Mouse (Mus musculus) G1E (cell line): ENCODE results near the gene Slc35a3. TPM values are rescaled to one million over a fixed set of nuclear protein-coding genes. Genes with fewer than 3 reads are reported as not detected.
"Not testable (repeated sequence)": the region's sequence is repeated elsewhere in the genome, so short reads cannot be mapped to it uniquely, and the experiment has no call there.

Source experiments
- ATAC-seq: 2 replicates; pipeline ENCODE4 v1.8.0; 2016; ENCODE audit warnings: mild to moderate bottlenecking; ENCODE audit not compliant: insufficient number of reproducible peaks, poor library complexity, low FRiP score, severe bottlenecking; ENCODE audit errors: extremely low read depth
- DNase-seq: peaks from one replicate; pipeline ENCODE4 v3.0.0; 2012; ENCODE audit warnings: low spot score
- H3K27me3 ChIP-seq: 2 replicates; pipeline ENCODE4 v1.6.1; 2012; ENCODE audit warnings: mild to moderate bottlenecking, low read length, inconsistent platforms; ENCODE audit not compliant: insufficient read depth
- H3K36me3 ChIP-seq: replicated peaks from 2 replicates; pipeline ENCODE3; 2012; ENCODE audit warnings: mild to moderate bottlenecking, inconsistent platforms
- H3K4me1 ChIP-seq: 2 replicates; pipeline ENCODE4 v1.6.1; 2012; ENCODE audit warnings: low read depth, low read length, inconsistent platforms, mixed read lengths; ENCODE audit not compliant: insufficient read depth
- H3K4me3 ChIP-seq: 2 replicates; pipeline ENCODE4 v1.5.1; 2012; ENCODE audit warnings: low read depth, mild to moderate bottlenecking, inconsistent platforms, low read length, moderate library complexity, mixed read lengths
- H3K9me3 ChIP-seq: replicated peaks from 2 replicates; pipeline ENCODE4 v1.6.1; 2012; ENCODE audit warnings: inconsistent platforms
- CTCF ChIP-seq: IDR thresholded peaks from 2 replicates; pipeline ENCODE4 v1.5.1; 2012; ENCODE audit warnings: low read depth, low read length, inconsistent platforms, mixed read lengths
- GATA1 ChIP-seq: IDR thresholded peaks from 2 replicates; pipeline ENCODE4 v1.6.1; 2012; ENCODE audit warnings: borderline replicate concordance, low read length, inconsistent platforms, mixed read lengths
- GATA2 ChIP-seq: IDR thresholded peaks from 2 replicates; pipeline ENCODE4 v1.6.1; 2012; ENCODE audit warnings: low read depth, low read length, inconsistent platforms, borderline replicate concordance
- POLR2AphosphoS5 ChIP-seq: IDR thresholded peaks from 2 replicates; pipeline ENCODE4 v1.6.1; 2012; ENCODE audit warnings: low read depth, low read length, inconsistent platforms; ENCODE audit not compliant: insufficient replicate concordance
- TAL1 ChIP-seq: conservative IDR thresholded peaks from 2 replicates; pipeline ENCODE4 v1.6.1; 2012; ENCODE audit warnings: low read depth, low read length, inconsistent platforms, mixed read lengths
- polyA plus RNA-seq: library from polyadenylated mRNA; stranded (reverse); fragments of >175 nt; gene quantifications from 2 replicates; pipeline ENCODE4 v1.2.3, GENCODE M21; 2012
- total RNA-seq, 2 experiments: library from RNA; stranded (forward) in 1 of 2; stranded (reverse) in 1 of 2; fragments of 200-1000 nt in 1 of 2; fragments of >200 nt in 1 of 2; fragmentation: Nextera tagmentation in 1 of 2; gene quantifications; 2 replicates each; pipeline ENCODE4 v1.2.3; 2014 to 2017

The Slc35a3 gene
- total RNA-seq (2014; fragmentation: Nextera tagmentation) (52.6 and 54.6 TPM in 2 replicates), total RNA-seq (2017) (56.8 and 60.9 TPM in 2 replicates), polyA plus RNA-seq (11.3 and 13.4 TPM in 2 replicates)

- Histone ChIP-seq H3K4me1 (peaks cover 39% of the 10 kb centered on the region), H3K4me3 (peak within 1 kb of the TSS; percentile 97), H3K9me3 (no peaks in the 10 kb centered on the region), H3K36me3 (peaks cover 3% of the 10 kb centered on the region), H3K27me3 (no peaks in the 10 kb centered on the region)
- ATAC-seq = no peak
- TF ChIP-seq GATA1 = no peak
- TF ChIP-seq POLR2AphosphoS5 = no peak
- no peak for TF ChIP-seq TAL1
- no peak for TF ChIP-seq GATA2
- TF ChIP-seq CTCF = no peak
- no peak for DNase-seq
Observed at GRCm38 (mm10) chr3:116712436-116712881, at the start of gene Slc35a3. Gene Slc35a3 (minus strand): TSS chr3:116712831.

GRCm38 (mm10) chr3:116752818-116753217, 40.2 kb upstream of the Slc35a3 start:
- no peak for TF ChIP-seq TAL1
- no peak for TF ChIP-seq POLR2AphosphoS5
- TF ChIP-seq GATA2 = no peak
- TF ChIP-seq GATA1 = no peak
- TF ChIP-seq CTCF = no peak
- ATAC-seq = no peak
- Histone ChIP-seq H3K4me1 (peaks cover 4% of the 10 kb centered on the region; the same call in 1 of the 2 replicates), H3K36me3 (peaks cover 69% of the 10 kb centered on the region), H3K4me3 (no peak overlapping the region), H3K27me3 (no peaks in the 10 kb centered on the region), H3K9me3 (no peaks in the 10 kb centered on the region)
- no peak for DNase-seq

GRCm38 (mm10) chr3:116751191-116751860, 38.7 kb upstream of the Slc35a3 start:
- TF ChIP-seq CTCF = no peak
- no peak for TF ChIP-seq GATA2
- TF ChIP-seq GATA1 = no peak
- no peak for TF ChIP-seq TAL1
- TF ChIP-seq POLR2AphosphoS5 = no peak
- ATAC-seq = peak; percentile 40

GRCm38 (mm10) chr3:116748391-116749170, 36.0 kb upstream of the Slc35a3 start:
- Histone ChIP-seq H3K27me3 (no peaks in the 10 kb centered on the region), H3K4me1 (peaks cover 4% of the 10 kb centered on the region; the same call in 1 of the 2 replicates), H3K4me3 (no peak overlapping the region), H3K36me3 (peaks cover 61% of the 10 kb centered on the region), H3K9me3 (no peaks in the 10 kb centered on the region)
- ATAC-seq (no peak), DNase-seq (no peak)
- TF ChIP-seq CTCF (peak; percentile 61), GATA1 (no peak)

More at GRCm38 (mm10) chr3:116751191-116751860, 38.7 kb upstream of the Slc35a3 start:
- Histone ChIP-seq H3K4me1 (peaks cover 4% of the 10 kb centered on the region; the same call in 1 of the 2 replicates), H3K36me3 (peaks cover 59% of the 10 kb centered on the region), H3K9me3 (no peaks in the 10 kb centered on the region), H3K4me3 (no peak overlapping the region), H3K27me3 (no peaks in the 10 kb centered on the region)
- DNase-seq = no peak

GRCm38 (mm10) chr3:116747648-116748047, 35.0 kb upstream of the Slc35a3 start:
- not testable (repeated sequence) for H3K4me1 ChIP-seq, ATAC-seq, H3K9me3 ChIP-seq, H3K27me3 ChIP-seq, DNase-seq, H3K4me3 ChIP-seq
- H3K36me3 ChIP-seq = peaks cover 62% of the 10 kb centered on the region

GRCm38 (mm10) chr3:116740963-116741362, 28.3 kb upstream of the Slc35a3 start:
- ATAC-seq = no peak
- TF ChIP-seq CTCF = no peak
- TF ChIP-seq TAL1 = no peak
- no peak for TF ChIP-seq GATA1
- no peak for TF ChIP-seq GATA2
- no peak for TF ChIP-seq POLR2AphosphoS5
- Histone ChIP-seq H3K4me3 (no peak overlapping the region), H3K4me1 (peaks cover 4% of the 10 kb centered on the region), H3K9me3 (no peaks in the 10 kb centered on the region), H3K27me3 (no peaks in the 10 kb centered on the region), H3K36me3 (peaks cover 22% of the 10 kb centered on the region)
- DNase-seq = no peak
